Mouse (Mus musculus) heart, adult 2 months (tissue): ENCODE measurements around the gene Gm20521. TPM values are rescaled to one million over a fixed set of nuclear protein-coding genes. Genes with fewer than 3 reads are reported as not detected.

Experiments
- DNase-seq, 2 experiments: peaks; one replicate each; pipeline ENCODE4 v3.0.0; 2021
- H3K27ac ChIP-seq: fragments of 200-600 bp; 2 replicates; pipeline ENCODE4 v1.8.1; 2022
- H3K27me3 ChIP-seq: fragments of 200-500 bp; 2 replicates; pipeline ENCODE4 v1.6.1; 2012; ENCODE audit warnings: mild to moderate bottlenecking, low read length, inconsistent platforms, mixed read lengths; ENCODE audit not compliant: control insufficient read depth, insufficient read depth
- H3K36me3 ChIP-seq: fragments of 200-500 bp; 2 replicates; pipeline ENCODE4 v1.6.1; 2012; ENCODE audit warnings: low read length, inconsistent platforms; ENCODE audit not compliant: control insufficient read depth, insufficient read depth
- H3K4me1 ChIP-seq: fragments of 200-500 bp; 2 replicates; pipeline ENCODE4 v1.6.1; 2011; ENCODE audit warnings: low read length; ENCODE audit not compliant: control insufficient read depth, insufficient read depth
- H3K4me3 ChIP-seq: fragments of 200-600 bp; 2 replicates; pipeline ENCODE4 v1.8.1; 2022
- H3K79me2 ChIP-seq: fragments of 200-500 bp; replicated peaks from 2 replicates; pipeline ENCODE4 v1.6.1; 2012; ENCODE audit warnings: mild to moderate bottlenecking, inconsistent platforms, low read length, moderate library complexity, mixed read lengths; ENCODE audit not compliant: control insufficient read depth, insufficient read depth
- H3K9ac ChIP-seq: fragments of 200-500 bp; 2 replicates; pipeline ENCODE4 v1.6.1; 2012; ENCODE audit warnings: low read depth, mild to moderate bottlenecking, control low read depth, inconsistent platforms, low read length, mixed read lengths
- CTCF ChIP-seq: fragments of 200-600 bp; IDR thresholded peaks from 2 replicates; pipeline ENCODE4 v1.8.1; 2022; ENCODE audit warnings: antibody characterized with exemption, mild to moderate bottlenecking, moderate library complexity
- EP300 ChIP-seq: fragments of 200-500 bp; IDR thresholded peaks from 2 replicates; pipeline ENCODE4 v1.6.1; 2011; ENCODE audit warnings: low read depth, low read length, control low read depth; ENCODE audit not compliant: insufficient read depth
- POLR2A ChIP-seq: fragments of 200-500 bp; IDR thresholded peaks from 2 replicates; pipeline ENCODE4 v1.6.1; 2011; ENCODE audit warnings: mild to moderate bottlenecking, low read depth, low read length, control low read depth; ENCODE audit not compliant: insufficient read depth
- WGBS: fragments of 180-500 bp; shearing (Covaris S2); methylation state at CpG from one replicate; pipeline ENCODE4 v1.1.7; 2018; 5-methylcytosine and 5-hydroxymethylcytosine counted together
- intact Hi-C: fragments of 180-260 bp; cut with DNase I; formaldehyde crosslinking; loops from one replicate; pipeline ENCODE4 v1.15.1; 2025
- long read RNA-seq: library from polyadenylated mRNA; stranded (forward); transcript quantifications from one replicate; pipeline ENCODE4 v2.0.0, GENCODE M21; 2021
- polyA plus RNA-seq: library from polyadenylated mRNA; depleted of rRNA; stranded (reverse); fragments of >200 nt; gene quantifications from 2 replicates; pipeline ENCODE4 v1.2.3, GENCODE M21; 2012; rRNA removed
- total RNA-seq, 2 experiments: library from RNA; stranded (reverse); gene quantifications; 2 replicates each; pipeline ENCODE4 v1.2.3; 2021

Gene Gm20521
- total RNA-seq (1 to 10 TPM; 3.2 to 6.1 TPM), polyA plus RNA-seq (not detected in 2 replicates)
- long read RNA-seq, partial matches to known transcripts, result 0 of 4 reads
- long read RNA-seq, other reads (novel, unspliced or antisense), result 4 of 4 reads

DNA sequence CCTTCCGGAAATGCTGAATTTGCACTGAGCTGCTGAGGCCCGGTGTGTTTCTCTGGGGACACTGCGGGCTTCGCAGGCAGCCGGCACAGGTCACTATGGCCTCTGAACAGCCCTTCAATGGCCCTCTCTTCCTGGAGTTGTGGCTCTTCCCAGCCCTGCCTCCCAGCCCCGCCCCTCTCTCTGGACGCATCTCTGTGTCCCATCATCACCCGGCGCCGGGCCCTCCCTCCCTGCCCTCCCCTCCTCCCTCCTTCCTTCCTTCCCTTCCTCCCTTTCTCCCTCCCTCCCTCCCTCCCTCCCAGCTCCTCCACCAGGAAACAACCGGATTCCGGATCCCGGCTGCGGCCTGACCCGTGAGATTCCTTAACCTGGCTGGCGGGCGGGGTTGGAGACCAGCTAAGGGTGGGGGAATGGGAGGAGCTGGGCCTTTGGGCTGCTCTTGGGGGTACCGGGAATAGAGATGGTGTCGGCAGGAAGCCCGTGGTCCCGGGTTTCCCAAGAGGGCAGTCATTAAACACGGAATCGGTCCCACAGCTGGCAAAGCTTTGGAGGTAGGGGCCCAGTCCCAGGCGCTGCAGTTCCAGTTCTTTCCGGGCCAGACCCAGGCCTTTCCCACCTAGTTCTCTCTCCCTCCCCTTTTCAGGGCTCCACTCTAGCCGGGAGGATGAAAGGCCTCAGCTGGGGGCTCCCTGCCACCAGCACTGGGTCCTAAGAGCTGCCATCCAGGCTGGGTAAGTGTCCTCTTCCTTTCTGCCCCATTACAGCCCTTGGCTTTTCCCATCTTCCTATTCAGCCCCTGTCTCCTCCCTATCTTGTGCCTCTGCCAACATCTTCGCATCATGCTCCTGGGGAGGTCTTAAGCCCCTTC lies at the start of gene Gm20521, which contains the start of gene Bcl2l2:
Gm20521 (plus strand) TSS at position 288 of the 868 bp plus-strand sequence.
Bcl2l2 (plus strand) TSS at position 224 of the 868 bp plus-strand sequence.
- Histone ChIP-seq H3K36me3 (no peaks in the 10 kb centered on the region), H3K4me3 (peak within 1 kb of the TSS; percentile 48), H3K79me2 (no peaks in the 10 kb centered on the region), H3K4me1 (peaks cover 2% of the 10 kb centered on the region), H3K27ac (peak within 1 kb of the TSS; percentile 91), H3K9ac (peak within 1 kb of the TSS; percentile 68), H3K27me3 (no peaks in the 10 kb centered on the region)
- peak; percentile 95 for TF ChIP-seq POLR2A
- TF ChIP-seq EP300, result peak; percentile 65; the same call in 1 of the 2 replicates
- TF ChIP-seq CTCF, result no peak
- intact Hi-C loops, result no loop called here
- 1% methylated on average over 24 of the region's 27 CpGs for WGBS
- DNase-seq, result peak; percentile 85 to 86

DNA sequence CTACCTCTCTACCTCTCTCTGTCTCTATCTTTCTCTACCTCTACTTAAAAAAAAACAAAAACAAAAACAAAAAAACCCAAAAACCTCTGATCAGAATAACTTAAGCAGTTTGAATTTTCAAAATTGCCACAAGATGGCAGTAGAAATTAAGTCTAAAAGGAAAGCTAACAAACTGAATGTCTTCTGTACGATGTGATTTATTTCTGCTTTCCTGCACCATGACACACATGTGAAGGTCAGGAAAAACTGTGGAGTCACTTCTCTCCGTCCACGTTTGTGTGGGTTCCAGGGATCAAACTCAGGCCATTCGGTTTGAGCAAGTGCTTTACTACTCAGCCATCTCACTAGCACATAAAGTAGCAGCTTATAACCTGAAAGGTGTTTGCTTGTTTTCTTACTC lies 39.8 kb upstream of the Gm20521 start:
- no peak overlapping the region for H3K4me3 ChIP-seq
- intact Hi-C loops, result loop anchor here (2.0 to 10.0 kb wide), 3 partner anchors 95 to 231 kb away; partner anchors contain the start of gene Ngdn
- no peak for DNase-seq

GRCm38 (mm10) chr14:54855726-54856125 lies 27.5 kb upstream of the Gm20521 start:
- Histone ChIP-seq H3K27me3 (no peaks in the 10 kb centered on the region), H3K27ac (no peak overlapping the region), H3K4me1 (no peaks in the 10 kb centered on the region), H3K9ac (no peak overlapping the region), H3K4me3 (no peak overlapping the region), H3K36me3 (no peaks in the 10 kb centered on the region), H3K79me2 (no peaks in the 10 kb centered on the region)
- intact Hi-C loops, result no loop called here
- DNase-seq, result no peak
- 94% methylated on average over 3 of the region's 3 CpGs for WGBS
- TF ChIP-seq POLR2A (no peak), EP300 (no peak), CTCF (no peak)

More for the DNA sequence above, 39.8 kb upstream of the Gm20521 start:
- Histone ChIP-seq H3K27me3 (no peaks in the 10 kb centered on the region), H3K79me2 (no peaks in the 10 kb centered on the region), H3K27ac (no peak overlapping the region), H3K36me3 (no peaks in the 10 kb centered on the region), H3K9ac (no peak overlapping the region), H3K4me1 (peaks cover 2% of the 10 kb centered on the region; the same call in 1 of the 2 replicates)
- 1% methylated on average over 4 of the region's 4 CpGs for WGBS
- TF ChIP-seq EP300 (0 out of 2 replicates have a peak, but pooled peaks have one; percentile 7), POLR2A (no peak), CTCF (peak; percentile 69)

DNA sequence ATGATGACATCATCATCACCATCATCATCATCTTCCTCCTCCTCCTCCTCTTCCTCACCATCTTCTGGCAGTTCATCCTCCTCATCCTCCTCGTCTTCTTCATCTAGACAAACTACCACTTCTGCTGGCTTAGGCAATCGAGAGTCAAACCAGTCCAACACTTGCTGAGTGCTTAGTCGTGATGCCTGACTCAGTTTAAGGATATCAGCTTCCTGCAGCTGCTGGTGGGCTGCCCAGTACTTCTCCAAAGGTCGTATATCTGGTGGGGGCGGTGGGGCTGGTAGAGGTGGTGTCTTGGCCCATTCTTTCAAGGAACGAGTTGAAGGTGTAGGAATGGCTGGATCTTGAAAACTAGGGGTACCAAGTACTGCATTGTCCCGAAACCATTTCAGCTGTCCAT lies 26.5 kb upstream of the Gm20521 start:
- intact Hi-C loops, result no loop called here
- 70% methylated on average over 7 of the region's 7 CpGs for WGBS
- no peak overlapping the region for H3K9ac ChIP-seq

DNA sequence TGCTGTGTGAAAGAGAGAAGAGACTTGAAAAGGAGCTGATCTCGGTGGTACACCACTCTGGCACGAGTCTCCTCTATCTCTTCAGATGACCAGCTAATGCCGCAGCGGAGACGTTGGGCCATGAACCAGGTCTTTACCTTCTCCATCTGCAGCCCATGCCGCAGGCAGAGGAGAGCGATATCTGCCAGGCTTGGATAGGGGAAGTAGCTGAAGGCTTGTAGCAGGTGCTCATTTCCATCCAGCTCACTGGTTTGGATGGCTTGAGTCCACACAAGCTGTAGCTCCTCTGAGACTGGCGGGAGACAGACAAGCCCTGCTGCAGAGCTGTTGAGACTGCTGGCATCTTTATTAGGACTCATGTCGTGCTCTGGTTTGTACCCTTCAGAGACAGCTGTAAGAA lies 25.4 kb upstream of the Gm20521 start:
- no peaks in the 10 kb centered on the region for H3K27me3 ChIP-seq

More for the DNA sequence above, 26.5 kb upstream of the Gm20521 start:
- H3K4me3 ChIP-seq, result no peak overlapping the region
- no peaks in the 10 kb centered on the region for H3K36me3 ChIP-seq
- DNase-seq, result no peak
- H3K27ac ChIP-seq, result no peak overlapping the region
- H3K4me1 ChIP-seq, result no peaks in the 10 kb centered on the region
- TF ChIP-seq POLR2A (no peak), EP300 (no peak), CTCF (no peak)
- no peaks in the 10 kb centered on the region for H3K27me3 ChIP-seq
- H3K79me2 ChIP-seq, result no peaks in the 10 kb centered on the region

More for the DNA sequence above, 25.4 kb upstream of the Gm20521 start:
- WGBS, result 92% methylated on average over 9 of the region's 9 CpGs
- Histone ChIP-seq H3K27ac (no peak overlapping the region), H3K79me2 (no peaks in the 10 kb centered on the region), H3K4me3 (no peak overlapping the region), H3K4me1 (no peaks in the 10 kb centered on the region), H3K36me3 (no peaks in the 10 kb centered on the region), H3K9ac (no peak overlapping the region)
- intact Hi-C loops, result no loop called here
- DNase-seq, result no peak
- TF ChIP-seq POLR2A (no peak), CTCF (no peak), EP300 (no peak)
